Mouse (Mus musculus): ENCODE measurements around the gene Stk38. TPM values are rescaled to one million over a fixed set of nuclear protein-coding genes. Genes with fewer than 3 reads are reported as not detected.

Gene Stk38
- polyA plus RNA-seq, 1 experiment from 2014 or later: 91.6 TPM

- no peaks in the 10 kb centered on the region for H3K9me3 ChIP-seq (ENCODE audit: control insufficient read depth, low read length)
- H3K9ac ChIP-seq (ENCODE audit: low read length): no peak overlapping the region
- ATAC-seq (replicated peaks; ENCODE audit: low FRiP score, low TSS enrichment, low read depth): peak; percentile 40
- WGBS: 57% methylated on average over 7 of the region's 7 CpGs
- H3K36me3 ChIP-seq (ENCODE audit: control insufficient read depth, insufficient read depth, low read length): peaks cover 29% of the 10 kb centered on the region
- no peak overlapping the region for H3K27ac ChIP-seq (ENCODE audit: low read depth)
- H3K4me2 ChIP-seq (ENCODE audit: low read length): no peak overlapping the region
- H3K4me3 ChIP-seq (ENCODE audit: low read depth, low read length): no peak overlapping the region
- peaks cover 14% of the 10 kb centered on the region for H3K4me1 ChIP-seq (replicated peaks; ENCODE audit: control insufficient read depth, insufficient read depth, low read length)
- H3K27me3 ChIP-seq (replicated peaks; ENCODE audit: control insufficient read depth, insufficient read depth, low read length): no peaks in the 10 kb centered on the region
- DNase-seq (ENCODE audit: low spot score): no peak
Observed at GRCm38 (mm10) chr17:29049923-29050322, 42.1 kb upstream of the Stk38 start.

- Histone ChIP-seq H3K9me3 (ENCODE audit: control insufficient read depth, low read length) (no peaks in the 10 kb centered on the region), H3K4me2 (ENCODE audit: low read length) (no peak overlapping the region), H3K27me3 (replicated peaks; ENCODE audit: control insufficient read depth, insufficient read depth, low read length) (no peaks in the 10 kb centered on the region), H3K9ac (ENCODE audit: low read length) (no peak overlapping the region), H3K4me1 (replicated peaks; ENCODE audit: control insufficient read depth, insufficient read depth, low read length) (peaks cover 14% of the 10 kb centered on the region), H3K4me3 (ENCODE audit: low read depth, low read length) (no peak overlapping the region), H3K27ac (ENCODE audit: low read depth) (no peak overlapping the region), H3K36me3 (ENCODE audit: control insufficient read depth, insufficient read depth, low read length) (peaks cover 33% of the 10 kb centered on the region)
- DNase-seq (ENCODE audit: low spot score) (no peak), ATAC-seq (replicated peaks; ENCODE audit: low FRiP score, low TSS enrichment, low read depth) (no peak)
- 60% methylated on average over 5 of the region's 5 CpGs for WGBS
Observed at GRCm38 (mm10) chr17:29049508-29049889, 41.7 kb upstream of the Stk38 start.

GRCm38 (mm10) chr17:29048748-29049507 is 41.1 kb upstream of the Stk38 start:
- DNase-seq (ENCODE audit: low spot score) (peak; percentile 98), ATAC-seq (replicated peaks; ENCODE audit: low FRiP score, low TSS enrichment, low read depth) (no peak; the same call in 1 of the 2 replicates)
- peaks cover 39% of the 10 kb centered on the region for H3K36me3 ChIP-seq (ENCODE audit: control insufficient read depth, insufficient read depth, low read length)
- H3K4me2 ChIP-seq (ENCODE audit: low read length): no peak overlapping the region
- no peak overlapping the region for H3K27ac ChIP-seq (ENCODE audit: low read depth)
- peaks cover 12% of the 10 kb centered on the region for H3K4me1 ChIP-seq (replicated peaks; ENCODE audit: control insufficient read depth, insufficient read depth, low read length)
- no peaks in the 10 kb centered on the region for H3K9me3 ChIP-seq (ENCODE audit: control insufficient read depth, low read length)
- H3K4me3 ChIP-seq (ENCODE audit: low read depth, low read length): no peak overlapping the region
- no peaks in the 10 kb centered on the region for H3K27me3 ChIP-seq (replicated peaks; ENCODE audit: control insufficient read depth, insufficient read depth, low read length)
- WGBS: 21% methylated on average over 13 of the region's 13 CpGs
- no peak overlapping the region for H3K9ac ChIP-seq (ENCODE audit: low read length)

- no peaks in the 10 kb centered on the region for H3K9me3 ChIP-seq (ENCODE audit: control insufficient read depth, low read length)
- H3K4me1 ChIP-seq (replicated peaks; ENCODE audit: control insufficient read depth, insufficient read depth, low read length): peaks cover 8% of the 10 kb centered on the region; the same call in 1 of the 2 replicates
- H3K4me2 ChIP-seq (ENCODE audit: low read length): no peak overlapping the region
- peaks cover 49% of the 10 kb centered on the region for H3K36me3 ChIP-seq (ENCODE audit: control insufficient read depth, insufficient read depth, low read length)
- H3K27ac ChIP-seq (ENCODE audit: low read depth): no peak overlapping the region
- DNase-seq (ENCODE audit: low spot score): no peak
- no peak overlapping the region for H3K9ac ChIP-seq (ENCODE audit: low read length)
- WGBS: 72% methylated on average over 3 of the region's 3 CpGs
- H3K27me3 ChIP-seq (replicated peaks; ENCODE audit: control insufficient read depth, insufficient read depth, low read length): no peaks in the 10 kb centered on the region
- ATAC-seq (replicated peaks; ENCODE audit: low FRiP score, low TSS enrichment, low read depth): no peak
- no peak overlapping the region for H3K4me3 ChIP-seq (ENCODE audit: low read depth, low read length)
Observed at GRCm38 (mm10) chr17:29047697-29048514, 40.1 kb upstream of the Stk38 start.

GRCm38 (mm10) chr17:29046863-29047262 is 39.1 kb upstream of the Stk38 start:
- Histone ChIP-seq H3K4me3 (ENCODE audit: low read depth, low read length) (no peak overlapping the region), H3K36me3 (ENCODE audit: control insufficient read depth, insufficient read depth, low read length) (peaks cover 60% of the 10 kb centered on the region), H3K9ac (ENCODE audit: low read length) (no peak overlapping the region), H3K4me1 (replicated peaks; ENCODE audit: control insufficient read depth, insufficient read depth, low read length) (peaks cover 8% of the 10 kb centered on the region; the same call in 1 of the 2 replicates), H3K9me3 (ENCODE audit: control insufficient read depth, low read length) (no peaks in the 10 kb centered on the region), H3K4me2 (ENCODE audit: low read length) (no peak overlapping the region), H3K27ac (ENCODE audit: low read depth) (no peak overlapping the region), H3K27me3 (replicated peaks; ENCODE audit: control insufficient read depth, insufficient read depth, low read length) (no peaks in the 10 kb centered on the region)
- WGBS: 86% methylated on average over 3 of the region's 3 CpGs
- DNase-seq (ENCODE audit: low spot score) (no peak), ATAC-seq (replicated peaks; ENCODE audit: low FRiP score, low TSS enrichment, low read depth) (no peak)

- Histone ChIP-seq H3K27ac (ENCODE audit: low read depth) (no peak overlapping the region), H3K9me3 (ENCODE audit: control insufficient read depth, low read length) (no peaks in the 10 kb centered on the region), H3K9ac (ENCODE audit: low read length) (no peak overlapping the region), H3K4me3 (ENCODE audit: low read depth, low read length) (no peak overlapping the region), H3K4me1 (replicated peaks; ENCODE audit: control insufficient read depth, insufficient read depth, low read length) (peaks cover 4% of the 10 kb centered on the region; the same call in 1 of the 2 replicates), H3K4me2 (ENCODE audit: low read length) (no peak overlapping the region), H3K27me3 (replicated peaks; ENCODE audit: control insufficient read depth, insufficient read depth, low read length) (no peaks in the 10 kb centered on the region), H3K36me3 (ENCODE audit: control insufficient read depth, insufficient read depth, low read length) (peaks cover 66% of the 10 kb centered on the region)
- peak; percentile 75 for DNase-seq (ENCODE audit: low spot score)
- WGBS: 68% methylated on average over 12 of the region's 12 CpGs
- peak; percentile 7; the same call in 1 of the 2 replicates for ATAC-seq (replicated peaks; ENCODE audit: low FRiP score, low TSS enrichment, low read depth)
Observed at GRCm38 (mm10) chr17:29045741-29046530, 38.1 kb upstream of the Stk38 start.

GRCm38 (mm10) chr17:29044925-29045319 is 37.1 kb upstream of the Stk38 start:
- ATAC-seq (replicated peaks; ENCODE audit: low FRiP score, low TSS enrichment, low read depth): no peak
- Histone ChIP-seq H3K27me3 (replicated peaks; ENCODE audit: control insufficient read depth, insufficient read depth, low read length) (no peaks in the 10 kb centered on the region), H3K9ac (ENCODE audit: low read length) (no peak overlapping the region), H3K9me3 (ENCODE audit: control insufficient read depth, low read length) (no peaks in the 10 kb centered on the region), H3K4me3 (ENCODE audit: low read depth, low read length) (no peak overlapping the region), H3K4me1 (replicated peaks; ENCODE audit: control insufficient read depth, insufficient read depth, low read length) (no peaks in the 10 kb centered on the region; the same call in 1 of the 2 replicates), H3K27ac (ENCODE audit: low read depth) (no peak overlapping the region), H3K4me2 (ENCODE audit: low read length) (no peak overlapping the region), H3K36me3 (ENCODE audit: control insufficient read depth, insufficient read depth, low read length) (peaks cover 76% of the 10 kb centered on the region)
- DNase-seq (ENCODE audit: low spot score): peak; percentile 74
- WGBS: 83% methylated on average over 1 of the region's 1 CpGs

GRCm38 (mm10) chr17:29044146-29044924 is 36.5 kb upstream of the Stk38 start:
- Histone ChIP-seq H3K9me3 (ENCODE audit: control insufficient read depth, low read length) (no peaks in the 10 kb centered on the region), H3K27me3 (replicated peaks; ENCODE audit: control insufficient read depth, insufficient read depth, low read length) (no peaks in the 10 kb centered on the region), H3K4me1 (replicated peaks; ENCODE audit: control insufficient read depth, insufficient read depth, low read length) (no peaks in the 10 kb centered on the region; the same call in 1 of the 2 replicates), H3K36me3 (ENCODE audit: control insufficient read depth, insufficient read depth, low read length) (peaks cover 82% of the 10 kb centered on the region), H3K4me2 (ENCODE audit: low read length) (no peak overlapping the region), H3K9ac (ENCODE audit: low read length) (no peak overlapping the region), H3K27ac (ENCODE audit: low read depth) (no peak overlapping the region), H3K4me3 (ENCODE audit: low read depth, low read length) (no peak overlapping the region)
- DNase-seq (ENCODE audit: low spot score) (peak; percentile 65), ATAC-seq (replicated peaks; ENCODE audit: low FRiP score, low TSS enrichment, low read depth) (no peak)
- WGBS: 85% methylated on average over 6 of the region's 6 CpGs

Data from intestine, embryonic 14.5 days (tissue).